In genomic region chr5:23721956-23722355, GRCm38 (mm10) we compare ENCODE assay signal across 19 mouse cellular contexts. TPM values are rescaled to one million over a fixed set of nuclear protein-coding genes. Genes with fewer than 3 reads are reported as not detected.
DNase-seq lines count a peak whose midpoint lies in the region; ATAC-seq lines count a peak whose summit lies in the region.
"Had no signal": no experiment of that assay in that cellular context is flagged by ENCODE, and none has a peak within 500 bp of the region (broad histone marks: within the 10 kb centered on the region; RNA-seq: fewer than 3 reads in every experiment).

No protein-coding gene starts in this region.

- no peaks in the 10 kb centered on the region for H3K36me3 ChIP-seq in heart, embryonic 10.5 days
- H3K36me3 ChIP-seq: embryonic facial prominence, embryonic 12.5 days; forebrain, embryonic 15.5 days; G1E had no signal

- H3K9me3 ChIP-seq in heart, embryonic 10.5 days: no peaks in the 10 kb centered on the region; the same call in 1 of the 2 replicates
- H3K9me3 ChIP-seq: embryonic facial prominence, embryonic 12.5 days; forebrain, embryonic 15.5 days; G1E had no signal

- no peak overlapping the region for H3K4me3 ChIP-seq in heart, embryonic 10.5 days
- H3K4me3 ChIP-seq: embryonic facial prominence, embryonic 12.5 days; forebrain, embryonic 15.5 days had no signal

- 94% methylated on average over 2 of the region's 2 CpGs for WGBS in heart, embryonic 10.5 days

- H3K4me1 ChIP-seq in heart, embryonic 10.5 days: no peaks in the 10 kb centered on the region
- H3K4me1 ChIP-seq: embryonic facial prominence, embryonic 12.5 days; forebrain, embryonic 15.5 days had no signal

- DNase-seq in heart, embryonic 10.5 days (ENCODE audit: low spot score): peak; percentile 5
- DNase-seq in heart, adult 9 months (ENCODE audit: low spot score in 2 of 2): no peak
- DNase-seq in NIH3T3 (ENCODE audit: low read depth): peak; percentile 2
- DNase-seq in right cerebral cortex, postnatal 14 days: no peak
- DNase-seq in left cerebral cortex, postnatal 25 days (ENCODE audit: low spot score in 2 of 2): no peak
- DNase-seq in adrenal gland, adult 8-10 months: no peak
- DNase-seq: adrenal gland, postnatal 10 days; cerebellum, adult 11-12 months; cerebellum, adult 9-10 months; cerebellum, postnatal 25 days; gastrocnemius, postnatal 14 days; heart, postnatal 10 days; heart, postnatal 4 days had no signal

- no peaks in the 10 kb centered on the region for H3K27me3 ChIP-seq in heart, embryonic 10.5 days (ENCODE audit: insufficient read depth, poor library complexity, severe bottlenecking)
- H3K27me3 ChIP-seq: embryonic facial prominence, embryonic 12.5 days; forebrain, embryonic 15.5 days had no signal

- ATAC-seq in monocyte, adult 5-6 weeks (replicated peaks; ENCODE audit: insufficient number of reproducible peaks, low FRiP score, low TSS enrichment, poor library complexity, severe bottlenecking): peak; percentile 73
- ATAC-seq: forebrain, embryonic 15.5 days; intestine, embryonic 16.5 days had no signal

- no peak overlapping the region for H3K27ac ChIP-seq in heart, embryonic 10.5 days
- H3K27ac ChIP-seq: embryonic facial prominence, embryonic 12.5 days; forebrain, embryonic 15.5 days; hindbrain, embryonic 14.5 days had no signal

- intact Hi-C loops in left cerebral cortex, postnatal 25 days (cut with DNase I): no loop called here

RNA-seq across cellular contexts. Expression of gene Srpk2, which starts 37.5 kb away (rescaled TPM):
- 42.8 and 44.9 TPM in 2 replicates for polyA plus RNA-seq in heart, embryonic 10.5 days (2016; fragmentation: Nextera tagmentation; extraction: Ambion mirVana)
- 26.5 to 58.8 TPM (median 33.6 TPM) in 3 replicates for total RNA-seq in monocyte, adult 5-6 weeks (2017)
- total RNA-seq in left cerebral cortex, postnatal 25 days (2021): 100 to 1,000 TPM; 186 to 190 TPM
- total RNA-seq in adrenal gland, adult 8-10 months (2022): 10 to 100 TPM; 59.9 to 75.7 (median 66.8) TPM

Comparison
In these comparisons a context has a peak if more than half of its experiments do, and no peak if none do; other contexts are left out.
1. DNase-seq: peak in heart, embryonic 10.5 days (single experiment) and NIH3T3 (single experiment); none in heart, adult 9 months (0 of 2), right cerebral cortex, postnatal 14 days (single experiment), left cerebral cortex, postnatal 25 days (0 of 2) and adrenal gland, adult 8-10 months (single experiment).